Mouse (Mus musculus) neural tube, embryonic 14.5 days (tissue): ENCODE data around the gene Mybpc3. TPM values are rescaled to one million over a fixed set of nuclear protein-coding genes. Genes with fewer than 3 reads are reported as not detected.
"Not testable (repeated sequence)": the region's sequence is repeated elsewhere in the genome, so short reads cannot be mapped to it uniquely, and the experiment has no call there.

Experiments
- ATAC-seq: fragments of 200-750 bp; cut with Nextera tagmentation; 2 replicates; pipeline ENCODE4 v1.8.0; 2017; ENCODE audit warnings: low read depth, mild to moderate bottlenecking, moderate TSS enrichment, moderate library complexity
- H3K27ac ChIP-seq: fragments of 300-500 bp; sonication (generic); 2 replicates; pipeline ENCODE4 v1.5.1; 2014; ENCODE audit warnings: low read depth, mild to moderate bottlenecking, control low read depth, low read length, moderate library complexity, mixed read lengths
- H3K27me3 ChIP-seq: fragments of 300-500 bp; sonication (generic); 2 replicates; pipeline ENCODE4 v1.6.1; 2014; ENCODE audit warnings: low read length; ENCODE audit not compliant: control insufficient read depth, insufficient read depth
- H3K36me3 ChIP-seq: fragments of 300-500 bp; sonication (generic); 2 replicates; pipeline ENCODE4 v1.6.1; 2014; ENCODE audit warnings: low read length, mixed read lengths; ENCODE audit not compliant: control insufficient read depth, insufficient read depth
- H3K4me1 ChIP-seq: fragments of 300-500 bp; sonication (generic); 2 replicates; pipeline ENCODE4 v1.6.1; 2014; ENCODE audit warnings: low read length; ENCODE audit not compliant: control insufficient read depth, insufficient read depth
- H3K4me2 ChIP-seq: fragments of 300-500 bp; sonication (generic); 2 replicates; pipeline ENCODE4 v1.6.1; 2014; ENCODE audit warnings: mild to moderate bottlenecking, low read depth, low read length, control low read depth
- H3K4me3 ChIP-seq: fragments of 300-500 bp; sonication (generic); 2 replicates; pipeline ENCODE4 v1.5.1; 2014; ENCODE audit warnings: low read depth, low read length, control low read depth, mixed read lengths
- H3K9ac ChIP-seq: fragments of 300-500 bp; sonication (generic); replicated peaks from 2 replicates; pipeline ENCODE4 v1.6.1; 2014; ENCODE audit warnings: low read depth, mild to moderate bottlenecking, control low read depth, low read length, mixed read lengths
- H3K9me3 ChIP-seq: fragments of 300-500 bp; sonication (generic); 2 replicates; pipeline ENCODE4 v1.6.1; 2016; ENCODE audit warnings: low read length; ENCODE audit not compliant: control insufficient read depth
- WGBS: fragments of 180-500 bp; shearing (Covaris S2); extraction: QIAGEN DNeasy Blood & Tissue Kit; methylation state at CpG from one replicate; pipeline ENCODE4 v1.1.7; 2014; 5-methylcytosine and 5-hydroxymethylcytosine counted together
- polyA plus RNA-seq: library from polyadenylated mRNA; unstranded; fragments of >200 nt; fragmentation: Nextera tagmentation; extraction: Ambion mirVana; gene quantifications from 2 replicates; pipeline ENCODE4 v1.2.1, GENCODE M21; 2014

Gene Mybpc3
- polyA plus RNA-seq, 1 experiment from 2014 or later = not detected

DNA sequence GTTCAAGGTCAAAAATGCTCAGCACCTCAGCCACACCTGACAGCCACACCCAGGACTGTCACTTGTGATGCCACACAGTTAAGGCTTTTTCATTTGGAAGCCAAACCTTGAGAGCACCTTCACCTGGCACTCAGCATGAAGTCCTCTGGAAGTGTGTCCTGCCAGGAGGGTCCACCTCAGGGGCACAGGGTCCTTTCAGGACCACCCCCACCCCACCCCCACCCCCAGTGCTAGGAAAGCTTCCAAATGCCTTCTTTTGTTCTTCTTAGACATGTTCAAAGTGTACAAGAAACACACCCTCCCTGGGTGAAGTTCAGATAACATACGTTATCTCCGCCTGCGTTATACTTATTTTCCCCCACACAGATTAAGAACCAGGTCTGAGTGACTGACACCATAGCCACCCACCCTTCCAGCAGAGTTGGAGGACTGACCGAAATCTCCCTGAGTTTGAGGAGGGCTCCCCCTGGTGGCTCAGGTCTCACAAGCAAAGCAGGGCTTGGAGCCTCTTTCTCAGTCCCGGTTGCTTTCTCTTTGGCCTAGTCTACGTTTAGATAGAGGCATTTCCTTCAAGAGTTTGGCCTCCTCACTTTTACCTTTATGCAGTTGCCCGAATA, 16.7 kb upstream of the Mybpc3 start:
- WGBS = 15% methylated on average over 7 of the region's 7 CpGs
- peak; percentile 86; the same call in 1 of the 2 replicates for ATAC-seq
- no peaks in the 10 kb centered on the region for H3K4me1 ChIP-seq

DNA sequence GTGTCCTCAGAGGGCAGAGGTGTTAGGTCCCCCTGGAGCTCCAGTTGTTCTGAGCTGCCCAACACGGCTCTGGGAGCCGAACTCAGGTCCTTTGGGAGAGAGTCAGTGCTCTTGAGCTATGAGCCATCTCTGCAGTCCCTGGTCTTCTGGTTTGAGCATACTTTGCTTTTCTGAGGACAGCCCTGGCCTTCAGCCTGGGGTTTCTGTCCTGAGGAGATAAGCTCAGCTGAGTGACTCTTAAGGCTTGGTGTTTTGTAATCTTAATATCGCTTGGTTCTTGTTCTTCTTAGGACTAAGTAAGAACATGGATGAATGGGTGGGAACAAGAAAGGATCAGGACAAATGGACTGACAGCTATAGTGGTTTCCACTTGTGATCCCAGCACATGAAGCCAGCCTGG, 9.8 kb upstream of the Mybpc3 start:
- Histone ChIP-seq H3K4me3 (no peak overlapping the region), H3K27me3 (no peaks in the 10 kb centered on the region), H3K4me1 (no peaks in the 10 kb centered on the region), H3K27ac (no peak overlapping the region), H3K4me2 (no peak overlapping the region), H3K9me3 (no peaks in the 10 kb centered on the region), H3K36me3 (no peaks in the 10 kb centered on the region), H3K9ac (no peak overlapping the region)
- no peak for ATAC-seq
- WGBS = 92% methylated on average over 3 of the region's 3 CpGs

More for the DNA sequence above, 16.7 kb upstream of the Mybpc3 start:
- no peak overlapping the region for H3K4me3 ChIP-seq
- no peak overlapping the region for H3K27ac ChIP-seq
- H3K9ac ChIP-seq = no peak overlapping the region
- no peak overlapping the region for H3K4me2 ChIP-seq
- no peaks in the 10 kb centered on the region for H3K27me3 ChIP-seq
- no peaks in the 10 kb centered on the region for H3K36me3 ChIP-seq
- no peaks in the 10 kb centered on the region for H3K9me3 ChIP-seq

DNA sequence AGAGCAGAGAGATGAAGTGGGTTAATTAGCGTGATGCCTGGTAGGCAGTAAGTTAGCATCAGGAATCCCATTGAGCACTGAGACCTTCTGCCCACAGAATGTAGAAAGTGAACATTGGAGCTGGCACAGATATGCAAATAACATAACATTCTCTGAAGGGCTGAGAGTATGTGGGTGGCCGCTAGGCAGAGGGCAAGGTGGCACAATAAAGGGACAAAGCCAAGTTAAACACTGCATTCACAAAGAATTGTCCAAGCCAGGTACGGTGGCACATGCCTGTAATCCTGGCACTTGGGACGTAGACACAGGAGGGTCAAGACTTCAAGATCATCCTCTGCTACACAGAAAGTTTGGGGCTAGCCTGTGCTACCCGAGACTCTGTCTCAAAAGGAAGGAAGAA, 8.7 kb upstream of the Mybpc3 start:
- no peaks in the 10 kb centered on the region for H3K4me1 ChIP-seq
- no peaks in the 10 kb centered on the region for H3K9me3 ChIP-seq
- H3K27ac ChIP-seq = no peak overlapping the region
- no peaks in the 10 kb centered on the region for H3K36me3 ChIP-seq
- ATAC-seq = no peak
- H3K4me2 ChIP-seq = no peak overlapping the region
- no peaks in the 10 kb centered on the region for H3K27me3 ChIP-seq
- no peak overlapping the region for H3K4me3 ChIP-seq
- 85% methylated on average over 5 of the region's 5 CpGs for WGBS
- no peak overlapping the region for H3K9ac ChIP-seq

DNA sequence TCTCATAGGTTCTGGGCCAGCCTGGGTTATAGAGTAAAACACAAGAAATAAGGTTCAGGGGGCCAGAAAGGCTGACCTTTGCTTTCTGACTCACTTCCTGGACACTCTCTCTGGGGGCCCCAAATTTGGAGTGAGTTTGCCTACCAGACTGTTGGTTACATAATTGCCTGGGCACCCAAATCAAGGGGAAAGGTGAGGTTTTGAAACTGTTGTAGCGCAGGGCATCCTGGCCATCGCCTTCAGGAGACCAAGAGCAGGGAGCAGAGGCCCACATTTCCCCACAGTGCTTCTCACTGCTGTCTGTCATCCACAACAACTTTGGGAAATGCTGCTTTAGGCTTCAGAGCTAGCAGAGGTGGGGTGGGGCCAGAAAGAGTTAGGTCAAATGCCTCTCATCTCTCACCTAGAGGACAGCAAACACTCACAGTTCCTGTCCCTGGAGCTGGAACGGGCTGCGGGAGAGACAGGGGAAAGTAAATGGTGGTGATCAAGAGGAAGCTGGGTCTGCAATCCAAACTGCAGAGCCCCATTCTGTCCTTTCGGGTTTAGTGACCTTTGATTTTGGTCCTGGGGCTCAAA, 8.0 kb upstream of the Mybpc3 start:
- H3K36me3 ChIP-seq = no peaks in the 10 kb centered on the region
- H3K27me3 ChIP-seq = no peaks in the 10 kb centered on the region
- WGBS = 89% methylated on average over 5 of the region's 5 CpGs
- H3K4me2 ChIP-seq = no peak overlapping the region
- H3K9ac ChIP-seq = no peak overlapping the region
- no peak overlapping the region for H3K27ac ChIP-seq
- no peaks in the 10 kb centered on the region for H3K9me3 ChIP-seq
- no peak for ATAC-seq
- H3K4me3 ChIP-seq = no peak overlapping the region
- no peaks in the 10 kb centered on the region for H3K4me1 ChIP-seq

DNA sequence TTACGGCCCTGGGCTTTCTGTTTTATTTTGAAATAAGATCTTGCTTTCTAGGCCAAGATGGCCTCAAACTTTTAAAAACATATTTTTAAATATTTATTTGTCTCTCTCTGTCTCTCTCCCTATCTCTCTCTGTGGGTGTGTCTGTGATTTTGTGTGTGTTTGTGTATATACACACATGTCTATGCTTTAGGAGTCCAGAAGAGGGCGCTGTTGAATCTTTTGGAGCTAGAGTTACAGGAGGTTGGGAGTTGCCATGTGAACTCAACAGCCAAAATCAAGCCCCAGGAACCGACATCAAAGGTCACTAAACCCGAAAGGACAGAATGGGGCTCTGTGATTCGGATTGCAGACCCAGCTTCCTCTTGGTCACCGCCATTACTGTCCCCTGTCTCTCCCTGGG, 7.5 kb upstream of the Mybpc3 start:
- Histone ChIP-seq H3K9ac (no peak overlapping the region), H3K4me3 (no peak overlapping the region), H3K36me3 (no peaks in the 10 kb centered on the region), H3K27me3 (no peaks in the 10 kb centered on the region), H3K9me3 (no peaks in the 10 kb centered on the region), H3K27ac (no peak overlapping the region), H3K4me2 (no peak overlapping the region), H3K4me1 (no peaks in the 10 kb centered on the region)
- 75% methylated on average over 6 of the region's 6 CpGs for WGBS
- ATAC-seq = no peak

DNA sequence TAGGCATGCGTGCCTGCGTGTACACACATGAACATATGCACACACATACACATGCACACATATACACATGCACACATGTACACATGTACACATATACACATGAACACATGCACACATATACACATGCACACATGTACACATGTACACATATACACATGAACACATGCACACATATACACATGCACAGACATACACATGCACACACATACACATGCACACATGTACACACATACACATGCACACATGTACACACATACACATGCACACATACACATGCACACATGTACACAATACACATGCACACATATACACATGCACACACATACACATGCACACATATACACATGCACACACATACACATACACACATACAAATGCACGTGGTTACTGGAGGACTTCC, 6.1 kb upstream of the Mybpc3 start:
- H3K36me3 ChIP-seq, H3K4me1 ChIP-seq, H3K27ac ChIP-seq, ATAC-seq, H3K27me3 ChIP-seq, H3K9me3 ChIP-seq, H3K4me3 ChIP-seq, H3K9ac ChIP-seq, H3K4me2 ChIP-seq: not testable (repeated sequence)
- 92% methylated on average over 3 of the region's 3 CpGs for WGBS

DNA sequence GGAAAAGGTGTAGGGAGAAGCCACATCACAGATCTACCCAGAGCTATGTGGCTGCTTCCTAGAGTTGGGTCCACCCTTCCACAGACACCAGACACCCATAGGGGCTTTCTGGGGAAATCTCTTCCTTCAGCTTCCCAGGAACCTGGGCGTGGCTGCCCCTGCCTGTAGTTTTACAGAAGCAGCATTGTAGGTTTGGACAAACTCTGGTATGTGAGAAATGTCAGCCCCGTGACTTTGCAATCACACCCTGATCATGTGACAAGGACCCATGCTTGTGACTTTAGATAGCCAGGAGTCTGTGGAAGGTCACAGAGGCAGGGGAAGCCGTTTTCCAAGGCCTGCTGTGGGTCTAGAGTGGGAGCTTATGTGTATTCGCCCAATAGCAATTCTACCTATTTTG, 5.5 kb upstream of the Mybpc3 start:
- Histone ChIP-seq H3K27me3 (no peaks in the 10 kb centered on the region), H3K4me3 (no peak overlapping the region), H3K4me1 (no peaks in the 10 kb centered on the region), H3K27ac (no peak overlapping the region), H3K9ac (no peak overlapping the region), H3K9me3 (no peaks in the 10 kb centered on the region), H3K36me3 (no peaks in the 10 kb centered on the region), H3K4me2 (no peak overlapping the region)
- 66% methylated on average over 4 of the region's 4 CpGs for WGBS
- ATAC-seq = no peak

DNA sequence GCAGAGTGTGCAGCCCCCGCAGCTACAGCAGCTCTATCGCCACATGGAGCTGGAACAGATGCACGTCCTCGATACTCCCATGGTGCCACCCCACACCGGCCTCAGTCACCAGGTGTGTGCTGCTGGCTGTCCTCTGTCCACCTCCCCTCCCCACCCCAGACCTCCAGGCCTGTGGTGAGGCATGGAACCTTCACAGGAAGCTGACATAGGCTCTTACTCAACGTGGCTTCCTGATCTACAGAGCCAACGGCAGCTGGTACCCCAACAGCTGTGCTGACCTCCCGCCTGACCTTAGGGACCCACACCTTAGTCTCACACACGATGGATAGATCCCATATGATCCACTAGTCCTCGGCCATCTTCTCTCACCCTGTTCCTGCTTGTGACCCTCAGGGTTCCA, 4.6 kb upstream of the Mybpc3 start:
- Histone ChIP-seq H3K9me3 (no peaks in the 10 kb centered on the region), H3K4me1 (no peaks in the 10 kb centered on the region), H3K4me2 (no peak overlapping the region), H3K27ac (no peak overlapping the region), H3K36me3 (no peaks in the 10 kb centered on the region), H3K4me3 (no peak overlapping the region), H3K9ac (no peak overlapping the region), H3K27me3 (no peaks in the 10 kb centered on the region)
- no peak for ATAC-seq
- WGBS = 80% methylated on average over 10 of the region's 10 CpGs

DNA sequence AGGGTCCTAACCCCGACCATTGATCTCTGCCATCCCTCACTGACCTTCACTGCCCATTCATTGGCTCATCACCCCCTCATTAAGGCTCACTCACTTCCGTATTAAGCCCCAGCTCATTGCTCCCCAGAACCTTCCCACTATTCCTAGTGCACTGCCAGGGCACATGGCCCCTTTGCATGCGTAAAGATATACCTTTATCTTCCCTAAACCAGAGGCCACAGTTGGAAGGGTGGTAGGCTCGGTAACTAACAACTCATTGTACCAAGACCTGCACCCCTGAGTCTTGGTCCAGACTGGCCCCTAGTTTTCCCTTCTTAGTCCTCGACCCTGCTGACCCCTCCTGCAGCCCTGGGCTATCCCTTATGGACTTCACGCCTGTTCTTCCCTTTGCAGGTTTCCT, 4.1 kb upstream of the Mybpc3 start:
- no peak for ATAC-seq
- H3K27ac ChIP-seq = no peak overlapping the region
- no peak overlapping the region for H3K4me3 ChIP-seq
- H3K27me3 ChIP-seq = no peaks in the 10 kb centered on the region
- no peaks in the 10 kb centered on the region for H3K4me1 ChIP-seq
- no peaks in the 10 kb centered on the region for H3K9me3 ChIP-seq
- H3K36me3 ChIP-seq = no peaks in the 10 kb centered on the region
- H3K9ac ChIP-seq = no peak overlapping the region
- H3K4me2 ChIP-seq = no peak overlapping the region
- 77% methylated on average over 6 of the region's 6 CpGs for WGBS
